Mouse (Mus musculus): ENCODE data around the gene Tuba3a. TPM values are rescaled to one million over a fixed set of nuclear protein-coding genes. Genes with fewer than 3 reads are reported as not detected.

Gene Tuba3a
- 0.19 and 0.24 TPM in 2 replicates for polyA plus RNA-seq (2015; fragmentation: Nextera tagmentation; extraction: Ambion mirVana)

DNA sequence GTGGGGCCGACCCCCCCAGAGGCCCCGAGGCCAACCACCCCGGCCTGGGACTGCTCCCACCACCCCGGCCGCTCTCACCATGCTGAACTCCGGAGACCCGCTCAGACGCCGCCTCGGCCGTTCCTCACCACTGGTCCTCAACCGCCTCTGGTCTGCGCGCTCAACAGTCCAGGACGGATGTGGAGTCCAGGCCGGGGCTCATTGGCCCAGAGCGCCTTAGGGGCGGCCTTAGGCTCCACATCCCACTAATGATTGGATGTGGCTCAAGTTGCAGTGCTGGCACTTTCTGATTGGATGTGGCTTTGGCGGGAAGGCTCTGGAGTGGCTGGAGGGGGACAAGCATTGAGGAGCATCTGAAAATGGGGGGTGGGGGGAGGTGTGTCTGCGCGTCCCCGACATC, at the start of gene Tuba3a:
Tuba3a (minus strand) TSS at position 153 of the 400 bp plus-strand sequence.
- H3K4me3 ChIP-seq (replicated peaks): no peak within 1 kb of the TSS
- no peak within 1 kb of the TSS for H3K9ac ChIP-seq
- no peak within 1 kb of the TSS for H3K4me2 ChIP-seq
- H3K27ac ChIP-seq: no peak within 1 kb of the TSS
- peaks cover 3% of the 10 kb centered on the region; the same call in 1 of the 2 replicates for H3K4me1 ChIP-seq
- no peaks in the 10 kb centered on the region for H3K9me3 ChIP-seq (replicated peaks)
- no peaks in the 10 kb centered on the region for H3K27me3 ChIP-seq
- no peaks in the 10 kb centered on the region for H3K36me3 ChIP-seq
- WGBS: 97% methylated on average over 22 of the region's 22 CpGs
- ATAC-seq (replicated peaks; ENCODE audit: low FRiP score): no peak; the same call in 1 of the 2 replicates

DNA sequence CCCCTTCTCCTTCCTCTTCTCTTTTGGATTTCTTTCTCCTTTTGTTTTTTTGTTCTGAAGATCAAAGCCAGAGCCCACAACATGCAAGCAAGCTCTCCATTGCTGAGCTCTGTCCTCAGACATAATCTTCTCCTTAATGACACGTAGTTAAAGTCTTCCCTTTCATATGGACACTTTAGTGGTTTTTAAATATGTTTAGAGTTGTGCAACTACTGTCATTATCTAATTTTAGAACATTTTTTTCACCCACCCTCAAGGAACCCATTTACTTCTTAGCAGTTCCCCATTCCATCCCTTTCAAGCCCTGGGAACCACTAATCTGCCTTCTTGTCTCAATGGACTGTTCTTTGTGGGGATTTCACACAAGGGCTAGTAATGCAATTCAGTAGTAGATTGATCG, 48.5 kb upstream of the Tuba3a start:
- H3K4me1 ChIP-seq: peaks cover 19% of the 10 kb centered on the region
- H3K4me2 ChIP-seq: no peak overlapping the region
- no peaks in the 10 kb centered on the region for H3K9me3 ChIP-seq (replicated peaks)
- H3K36me3 ChIP-seq: no peaks in the 10 kb centered on the region
- no peak overlapping the region for H3K4me3 ChIP-seq (replicated peaks)
- 56% methylated on average over 2 of the region's 2 CpGs for WGBS
- no peak for ATAC-seq (replicated peaks; ENCODE audit: low FRiP score)
- H3K27me3 ChIP-seq: no peaks in the 10 kb centered on the region
- H3K9ac ChIP-seq: no peak overlapping the region
- no peak overlapping the region for H3K27ac ChIP-seq

- H3K9me3 ChIP-seq (replicated peaks): no peaks in the 10 kb centered on the region
- no peak overlapping the region for H3K27ac ChIP-seq
- H3K4me2 ChIP-seq: no peak overlapping the region
- H3K36me3 ChIP-seq: no peaks in the 10 kb centered on the region
- H3K27me3 ChIP-seq: no peaks in the 10 kb centered on the region
- WGBS: 79% methylated on average over 14 of the region's 14 CpGs
- no peak overlapping the region for H3K4me3 ChIP-seq (replicated peaks)
- H3K9ac ChIP-seq: no peak overlapping the region
- peaks cover 14% of the 10 kb centered on the region for H3K4me1 ChIP-seq
- no peak for ATAC-seq (replicated peaks; ENCODE audit: low FRiP score)
Measured at GRCm38 (mm10) chr6:125333112-125333899, 47.5 kb upstream of the Tuba3a start.

DNA sequence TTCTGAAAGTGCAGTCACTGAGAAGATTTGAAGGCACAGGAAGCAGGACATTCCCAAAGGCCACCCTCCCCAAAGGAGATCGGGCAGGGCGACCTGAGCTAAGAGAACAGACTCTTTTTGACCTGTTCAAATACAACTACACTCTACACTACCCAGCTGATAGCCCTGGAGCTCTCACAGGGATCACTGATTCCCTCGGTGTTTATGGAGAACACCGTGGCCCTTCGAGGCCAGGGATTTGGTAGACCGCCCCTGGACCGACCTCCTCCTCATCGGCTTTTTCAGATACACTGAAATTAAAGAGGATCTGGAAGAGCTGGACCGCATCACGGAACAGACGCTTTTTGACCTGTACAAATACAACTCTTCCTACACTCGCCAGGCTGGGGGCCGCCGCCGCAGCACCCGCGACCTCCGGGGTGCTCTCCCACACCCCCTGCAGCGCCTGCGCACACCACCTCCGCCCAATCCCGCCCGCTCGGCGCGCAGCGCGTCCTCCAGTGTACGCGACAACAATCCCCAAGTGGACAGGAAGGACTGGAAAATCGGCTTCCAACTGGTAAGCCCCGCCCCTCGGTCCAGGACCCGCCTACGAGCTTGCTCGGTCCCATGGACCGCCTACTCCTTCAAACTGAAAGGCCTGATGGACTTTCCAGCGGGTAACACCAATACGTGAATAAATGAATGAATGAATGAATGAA, 44.9 kb upstream of the Tuba3a start:
- under 1% methylated on average over 39 of the region's 39 CpGs for WGBS
- H3K9ac ChIP-seq: peak overlapping the region; percentile 61
- H3K4me2 ChIP-seq: peak overlapping the region; percentile 87
- ATAC-seq (replicated peaks; ENCODE audit: low FRiP score): peak; percentile 95
- peaks cover 14% of the 10 kb centered on the region for H3K4me1 ChIP-seq
- peak overlapping the region; percentile 76 for H3K27ac ChIP-seq
- no peaks in the 10 kb centered on the region for H3K9me3 ChIP-seq (replicated peaks)
- no peaks in the 10 kb centered on the region for H3K27me3 ChIP-seq
- H3K4me3 ChIP-seq (replicated peaks): peak overlapping the region; percentile 59
- H3K36me3 ChIP-seq: no peaks in the 10 kb centered on the region

GRCm38 (mm10) chr6:125328243-125328642, 42.4 kb upstream of the Tuba3a start:
- WGBS: 84% methylated on average over 5 of the region's 5 CpGs
- no peaks in the 10 kb centered on the region for H3K9me3 ChIP-seq (replicated peaks)
- H3K27me3 ChIP-seq: peaks cover 4% of the 10 kb centered on the region; the same call in 1 of the 2 replicates
- H3K4me1 ChIP-seq: peaks cover 14% of the 10 kb centered on the region
- H3K4me2 ChIP-seq: no peak overlapping the region
- H3K27ac ChIP-seq: no peak overlapping the region
- H3K36me3 ChIP-seq: no peaks in the 10 kb centered on the region
- no peak for ATAC-seq (replicated peaks; ENCODE audit: low FRiP score)
- no peak overlapping the region for H3K4me3 ChIP-seq (replicated peaks)
- H3K9ac ChIP-seq: no peak overlapping the region

GRCm38 (mm10) chr6:125325337-125325736, 39.5 kb upstream of the Tuba3a start:
- H3K4me2 ChIP-seq: no peak overlapping the region
- H3K27me3 ChIP-seq: peaks cover 33% of the 10 kb centered on the region
- H3K9ac ChIP-seq: no peak overlapping the region
- no peak for ATAC-seq (replicated peaks; ENCODE audit: low FRiP score)
- 52% methylated on average over 6 of the region's 6 CpGs for WGBS
- no peaks in the 10 kb centered on the region for H3K36me3 ChIP-seq
- no peaks in the 10 kb centered on the region for H3K9me3 ChIP-seq (replicated peaks)
- peaks cover 18% of the 10 kb centered on the region for H3K4me1 ChIP-seq
- no peak overlapping the region for H3K4me3 ChIP-seq (replicated peaks)
- H3K27ac ChIP-seq: no peak overlapping the region

DNA sequence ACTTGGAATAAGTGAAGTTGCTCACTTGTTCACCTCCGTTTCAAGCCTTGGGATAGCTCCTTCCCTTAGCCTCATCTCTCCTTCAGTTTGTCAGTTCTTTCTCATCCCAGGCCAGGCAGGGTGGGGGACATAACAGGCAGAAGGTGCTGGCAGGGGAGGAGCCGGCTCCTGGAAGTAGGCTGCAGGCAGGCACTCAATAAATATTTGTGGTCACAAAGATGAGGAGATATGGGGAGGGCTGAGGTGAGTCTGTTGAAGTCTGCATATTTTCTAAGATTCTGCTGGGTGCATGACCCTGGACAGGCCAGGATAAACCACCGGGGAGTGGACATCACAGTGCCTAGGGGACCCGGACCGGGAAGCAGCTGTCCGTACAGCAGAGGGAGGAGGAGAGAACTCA, 37.7 kb upstream of the Tuba3a start:
- Histone ChIP-seq H3K36me3 (no peaks in the 10 kb centered on the region), H3K4me2 (no peak overlapping the region), H3K9ac (no peak overlapping the region), H3K27ac (no peak overlapping the region), H3K4me3 (replicated peaks) (no peak overlapping the region), H3K27me3 (peaks cover 41% of the 10 kb centered on the region), H3K9me3 (replicated peaks) (no peaks in the 10 kb centered on the region), H3K4me1 (peaks cover 14% of the 10 kb centered on the region)
- no peak for ATAC-seq (replicated peaks; ENCODE audit: low FRiP score)
- WGBS: 48% methylated on average over 6 of the region's 6 CpGs

- no peak overlapping the region for H3K4me2 ChIP-seq
Measured at GRCm38 (mm10) chr6:125322794-125323193, 37.0 kb upstream of the Tuba3a start.

DNA sequence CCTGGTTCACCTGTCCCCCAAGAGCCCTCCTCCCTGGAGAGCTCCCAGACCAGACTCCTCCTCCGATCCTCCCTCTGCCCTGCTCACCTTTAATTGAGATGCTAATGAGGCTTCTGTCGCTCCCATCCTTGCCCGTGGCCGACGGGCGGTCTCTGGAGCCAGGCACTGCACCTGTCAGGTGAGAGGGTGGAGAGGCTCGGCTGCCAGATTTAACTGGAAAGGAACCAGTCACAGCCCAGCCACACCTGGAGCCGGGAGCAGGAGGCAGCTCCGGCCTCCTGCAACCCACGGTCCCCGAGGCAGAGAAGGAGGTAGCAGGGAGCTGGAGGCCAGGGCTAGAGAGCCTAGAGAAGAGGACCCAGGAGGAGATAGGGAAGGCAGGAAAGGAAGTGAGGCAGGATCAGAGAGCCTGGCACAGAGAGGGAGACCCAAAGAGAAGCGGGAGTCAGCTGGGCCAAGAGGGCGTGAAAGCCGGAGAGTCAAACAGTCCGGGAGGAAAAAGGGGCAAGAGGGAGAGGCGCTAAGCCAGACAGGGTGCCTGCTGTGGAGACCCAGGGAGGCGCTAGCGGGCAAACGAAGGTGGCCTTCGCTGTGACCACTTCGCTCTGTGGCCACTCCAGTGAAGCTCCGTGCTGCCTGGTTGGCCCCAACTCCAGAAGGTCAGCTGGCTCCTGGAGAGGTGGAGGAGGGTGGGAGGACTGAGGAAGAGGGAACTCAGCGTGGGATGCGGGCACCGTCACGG, 35.4 kb upstream of the Tuba3a start:
- ATAC-seq (replicated peaks; ENCODE audit: low FRiP score): peak; percentile 19; the same call in 1 of the 2 replicates
- WGBS: 7% methylated on average over 26 of the region's 26 CpGs
- H3K4me3 ChIP-seq (replicated peaks): peak overlapping the region; percentile 20
- peak overlapping the region; percentile 44 for H3K4me2 ChIP-seq
- H3K4me1 ChIP-seq: peaks cover 14% of the 10 kb centered on the region
- H3K9ac ChIP-seq: peak overlapping the region; percentile 11; the same call in 1 of the 2 replicates
- H3K9me3 ChIP-seq (replicated peaks): no peaks in the 10 kb centered on the region
- H3K27ac ChIP-seq: no peak overlapping the region
- no peaks in the 10 kb centered on the region for H3K36me3 ChIP-seq
- H3K27me3 ChIP-seq: peaks cover 41% of the 10 kb centered on the region

More at GRCm38 (mm10) chr6:125322794-125323193, 37.0 kb upstream of the Tuba3a start:
- 57% methylated on average over 13 of the region's 13 CpGs for WGBS
- H3K9me3 ChIP-seq (replicated peaks): no peaks in the 10 kb centered on the region
- no peak overlapping the region for H3K9ac ChIP-seq
- no peaks in the 10 kb centered on the region for H3K36me3 ChIP-seq
- peaks cover 14% of the 10 kb centered on the region for H3K4me1 ChIP-seq
- peaks cover 41% of the 10 kb centered on the region for H3K27me3 ChIP-seq
- H3K27ac ChIP-seq: no peak overlapping the region
- ATAC-seq (replicated peaks; ENCODE audit: low FRiP score): no peak
- H3K4me3 ChIP-seq (replicated peaks): no peak overlapping the region

GRCm38 (mm10) chr6:125320323-125320722, 34.5 kb upstream of the Tuba3a start, which contains the start of gene Scnn1a:
Gene Scnn1a (plus strand): TSS chr6:125320659.
- ATAC-seq (replicated peaks; ENCODE audit: low FRiP score): no peak
- 100% methylated on average over 1 of the region's 1 CpGs for WGBS

DNA sequence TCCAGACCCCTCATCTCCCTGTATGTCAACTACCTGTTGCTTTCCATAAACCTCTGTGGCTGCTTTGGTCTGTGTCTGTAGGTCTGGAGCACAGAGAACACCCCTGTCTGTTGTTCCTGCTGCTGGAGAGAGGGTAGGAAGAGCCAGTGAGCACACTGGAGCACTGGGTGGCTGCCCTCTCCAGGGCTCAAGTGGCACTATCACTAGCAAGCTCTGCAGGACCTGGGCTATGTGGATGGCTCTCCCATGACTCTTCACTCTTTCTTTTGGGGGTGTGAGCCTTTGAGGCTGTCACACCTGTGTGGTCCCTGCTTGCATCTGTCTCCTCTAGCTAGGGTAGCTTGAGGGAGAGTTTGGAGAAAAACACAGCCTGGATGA, 34.1 kb upstream of the Tuba3a start:
- ATAC-seq (replicated peaks; ENCODE audit: low FRiP score): no peak
- Histone ChIP-seq H3K27ac (no peak overlapping the region), H3K4me1 (peaks cover 15% of the 10 kb centered on the region), H3K4me3 (replicated peaks) (no peak overlapping the region), H3K9me3 (replicated peaks) (no peaks in the 10 kb centered on the region), H3K27me3 (peaks cover 41% of the 10 kb centered on the region), H3K36me3 (no peaks in the 10 kb centered on the region), H3K9ac (no peak overlapping the region), H3K4me2 (no peak overlapping the region)

More at GRCm38 (mm10) chr6:125320323-125320722, 34.5 kb upstream of the Tuba3a start, which contains the start of gene Scnn1a:
- Histone ChIP-seq H3K27ac (no peak within 1 kb of the TSS), H3K4me2 (peak within 1 kb of the TSS; percentile 44), H3K4me3 (replicated peaks) (peak within 1 kb of the TSS; percentile 20), H3K27me3 (peaks cover 41% of the 10 kb centered on the region), H3K4me1 (peaks cover 14% of the 10 kb centered on the region), H3K9me3 (replicated peaks) (no peaks in the 10 kb centered on the region), H3K36me3 (no peaks in the 10 kb centered on the region), H3K9ac (peak within 1 kb of the TSS; percentile 11; the same call in 1 of the 2 replicates)

All from kidney, embryonic 15.5 days (tissue).